Mouse (Mus musculus): Measurements from ENCODE around the gene Qrich2. TPM values are rescaled to one million over a fixed set of nuclear protein-coding genes. Genes with fewer than 3 reads are reported as not detected.

Qrich2 gene
- total and polyA plus RNA-seq, 3 experiments: 0.23 TPM; not detected in 2

- H3K4me3 ChIP-seq: no peak overlapping the region
Observed at GRCm38 (mm10) chr11:116478978-116479377, 12.9 kb upstream of the Qrich2 start.

GRCm38 (mm10) chr11:116477160-116477759 lies 11.2 kb upstream of the Qrich2 start:
- 88% methylated on average over 15 of the region's 15 CpGs for WGBS
- no peak overlapping the region for H3K27ac ChIP-seq
- H3K4me1 ChIP-seq (ENCODE audit: control insufficient read depth, insufficient read depth, low read length): no peaks in the 10 kb centered on the region
- intact Hi-C loops (cut with DNase I): no loop called here
- TF ChIP-seq POLR2A (IDR thresholded peaks at IDR 0.05; ENCODE audit: insufficient read depth, low read depth, low read length) (no peak), EP300 (IDR thresholded peaks at IDR 0.05; ENCODE audit: insufficient read depth, low read depth, low read length) (no peak), CTCF (IDR thresholded peaks at IDR 0.05) (no peak)
- H3K79me2 ChIP-seq (replicated peaks; ENCODE audit: control insufficient read depth, insufficient read depth, low read length): no peaks in the 10 kb centered on the region
- no peaks in the 10 kb centered on the region for H3K36me3 ChIP-seq (ENCODE audit: control insufficient read depth, insufficient read depth, low read length)
- H3K27me3 ChIP-seq (ENCODE audit: control insufficient read depth, insufficient read depth, low read length): no peaks in the 10 kb centered on the region
- H3K4me3 ChIP-seq: no peak overlapping the region
- DNase-seq: no peak
- no peak overlapping the region for H3K9ac ChIP-seq (ENCODE audit: low read depth, low read length)

More at GRCm38 (mm10) chr11:116478978-116479377, 12.9 kb upstream of the Qrich2 start:
- no peaks in the 10 kb centered on the region for H3K79me2 ChIP-seq (replicated peaks; ENCODE audit: control insufficient read depth, insufficient read depth, low read length)
- no peak overlapping the region for H3K27ac ChIP-seq
- intact Hi-C loops (cut with DNase I): no loop called here
- TF ChIP-seq EP300 (IDR thresholded peaks at IDR 0.05; ENCODE audit: insufficient read depth, low read depth, low read length) (no peak), CTCF (IDR thresholded peaks at IDR 0.05) (no peak), POLR2A (IDR thresholded peaks at IDR 0.05; ENCODE audit: insufficient read depth, low read depth, low read length) (no peak)
- WGBS: 95% methylated on average over 7 of the region's 7 CpGs
- no peaks in the 10 kb centered on the region for H3K36me3 ChIP-seq (ENCODE audit: control insufficient read depth, insufficient read depth, low read length)
- no peak for DNase-seq
- H3K4me1 ChIP-seq (ENCODE audit: control insufficient read depth, insufficient read depth, low read length): no peaks in the 10 kb centered on the region
- no peaks in the 10 kb centered on the region for H3K27me3 ChIP-seq (ENCODE audit: control insufficient read depth, insufficient read depth, low read length)
- H3K9ac ChIP-seq (ENCODE audit: low read depth, low read length): no peak overlapping the region

- no peak for DNase-seq
- no peak overlapping the region; the same call in 1 of the 2 replicates for H3K27ac ChIP-seq
- H3K9ac ChIP-seq (ENCODE audit: low read depth, low read length): no peak overlapping the region
- no peak overlapping the region for H3K4me3 ChIP-seq
- H3K4me1 ChIP-seq (ENCODE audit: control insufficient read depth, insufficient read depth, low read length): no peaks in the 10 kb centered on the region
- H3K36me3 ChIP-seq (ENCODE audit: control insufficient read depth, insufficient read depth, low read length): no peaks in the 10 kb centered on the region
- no peaks in the 10 kb centered on the region for H3K79me2 ChIP-seq (replicated peaks; ENCODE audit: control insufficient read depth, insufficient read depth, low read length)
- intact Hi-C loops (cut with DNase I): no loop called here
- 97% methylated on average over 6 of the region's 6 CpGs for WGBS
- no peak for TF ChIP-seq EP300 (IDR thresholded peaks at IDR 0.05; ENCODE audit: insufficient read depth, low read depth, low read length)
- no peak for TF ChIP-seq CTCF (IDR thresholded peaks at IDR 0.05)
- no peak for TF ChIP-seq POLR2A (IDR thresholded peaks at IDR 0.05; ENCODE audit: insufficient read depth, low read depth, low read length)
- H3K27me3 ChIP-seq (ENCODE audit: control insufficient read depth, insufficient read depth, low read length): no peaks in the 10 kb centered on the region
Observed at GRCm38 (mm10) chr11:116476696-116477095, 10.7 kb upstream of the Qrich2 start.

GRCm38 (mm10) chr11:116476041-116476440 lies 10.0 kb upstream of the Qrich2 start:
- H3K4me1 ChIP-seq (ENCODE audit: control insufficient read depth, insufficient read depth, low read length): no peaks in the 10 kb centered on the region; the same call in 1 of the 2 replicates
- DNase-seq: peak; percentile 26 to 43
- 61% methylated on average over 10 of the region's 10 CpGs for WGBS
- H3K27me3 ChIP-seq (ENCODE audit: control insufficient read depth, insufficient read depth, low read length): no peaks in the 10 kb centered on the region
- no peak for TF ChIP-seq POLR2A (IDR thresholded peaks at IDR 0.05; ENCODE audit: insufficient read depth, low read depth, low read length)
- TF ChIP-seq CTCF (IDR thresholded peaks at IDR 0.05): no peak
- no peak for TF ChIP-seq EP300 (IDR thresholded peaks at IDR 0.05; ENCODE audit: insufficient read depth, low read depth, low read length)
- intact Hi-C loops (cut with DNase I): no loop called here
- no peaks in the 10 kb centered on the region for H3K79me2 ChIP-seq (replicated peaks; ENCODE audit: control insufficient read depth, insufficient read depth, low read length)
- H3K27ac ChIP-seq: no peak overlapping the region; the same call in 1 of the 2 replicates
- H3K4me3 ChIP-seq: no peak overlapping the region
- no peaks in the 10 kb centered on the region for H3K36me3 ChIP-seq (ENCODE audit: control insufficient read depth, insufficient read depth, low read length)
- no peak overlapping the region for H3K9ac ChIP-seq (ENCODE audit: low read depth, low read length)

GRCm38 (mm10) chr11:116472275-116472674 lies 6.2 kb upstream of the Qrich2 start:
- H3K4me3 ChIP-seq: no peak overlapping the region
- H3K27me3 ChIP-seq (ENCODE audit: control insufficient read depth, insufficient read depth, low read length): no peaks in the 10 kb centered on the region
- no peak for DNase-seq
- H3K27ac ChIP-seq: no peak overlapping the region
- TF ChIP-seq CTCF (IDR thresholded peaks at IDR 0.05) (no peak), POLR2A (IDR thresholded peaks at IDR 0.05; ENCODE audit: insufficient read depth, low read depth, low read length) (no peak), EP300 (IDR thresholded peaks at IDR 0.05; ENCODE audit: insufficient read depth, low read depth, low read length) (no peak)
- intact Hi-C loops (cut with DNase I): no loop called here
- 63% methylated on average over 4 of the region's 4 CpGs for WGBS
- H3K36me3 ChIP-seq (ENCODE audit: control insufficient read depth, insufficient read depth, low read length): no peaks in the 10 kb centered on the region
- no peaks in the 10 kb centered on the region for H3K79me2 ChIP-seq (replicated peaks; ENCODE audit: control insufficient read depth, insufficient read depth, low read length)
- H3K9ac ChIP-seq (ENCODE audit: low read depth, low read length): no peak overlapping the region
- no peaks in the 10 kb centered on the region; the same call in 1 of the 2 replicates for H3K4me1 ChIP-seq (ENCODE audit: control insufficient read depth, insufficient read depth, low read length)

GRCm38 (mm10) chr11:116470896-116471295 lies 4.9 kb upstream of the Qrich2 start:
- no peaks in the 10 kb centered on the region for H3K36me3 ChIP-seq (ENCODE audit: control insufficient read depth, insufficient read depth, low read length)
- no peak for DNase-seq
- no peak overlapping the region for H3K4me3 ChIP-seq
- H3K4me1 ChIP-seq (ENCODE audit: control insufficient read depth, insufficient read depth, low read length): no peaks in the 10 kb centered on the region; the same call in 1 of the 2 replicates
- TF ChIP-seq CTCF (IDR thresholded peaks at IDR 0.05) (no peak), EP300 (IDR thresholded peaks at IDR 0.05; ENCODE audit: insufficient read depth, low read depth, low read length) (no peak), POLR2A (IDR thresholded peaks at IDR 0.05; ENCODE audit: insufficient read depth, low read depth, low read length) (no peak)
- no peak overlapping the region for H3K9ac ChIP-seq (ENCODE audit: low read depth, low read length)
- peak overlapping the region; percentile 12; the same call in 1 of the 2 replicates for H3K27ac ChIP-seq
- no peaks in the 10 kb centered on the region for H3K79me2 ChIP-seq (replicated peaks; ENCODE audit: control insufficient read depth, insufficient read depth, low read length)
- intact Hi-C loops (cut with DNase I): no loop called here
- no peaks in the 10 kb centered on the region for H3K27me3 ChIP-seq (ENCODE audit: control insufficient read depth, insufficient read depth, low read length)
- 71% methylated on average over 4 of the region's 4 CpGs for WGBS
